Mouse (Mus musculus) intestine, embryonic 14.5 days (tissue): ENCODE measurements at regions not wholly inside any gene's neighbourhood (a gene's known extent, or its start where the extent isn't known, plus 50 kb on each side); places are given as distances from the start of the nearest gene placed in this dataset.

ENCODE experiments used
- ATAC-seq: fragments of 200-750 bp; cut with Nextera tagmentation; replicated peaks from 2 replicates; pipeline ENCODE4 v1.8.0; 2017; ENCODE audit warnings: low read depth, moderate number of reproducible peaks, moderate TSS enrichment, moderate library complexity; ENCODE audit not compliant: low FRiP score, low TSS enrichment
- DNase-seq: peaks from one replicate; pipeline ENCODE4 v3.0.0-alpha.2; 2018; ENCODE audit warnings: low spot score
- H3K27ac ChIP-seq: fragments of 300-500 bp; sonication (generic); 2 replicates; pipeline ENCODE4 v1.5.1; 2014; ENCODE audit warnings: low read depth, mild to moderate bottlenecking, control low read depth
- H3K27me3 ChIP-seq: fragments of 300-500 bp; sonication (generic); replicated peaks from 2 replicates; pipeline ENCODE4 v1.6.1; 2014; ENCODE audit warnings: low read length, control low read depth; ENCODE audit not compliant: control insufficient read depth, insufficient read depth
- H3K36me3 ChIP-seq: fragments of 300-500 bp; sonication (generic); 2 replicates; pipeline ENCODE4 v1.6.1; 2014; ENCODE audit warnings: low read length, control low read depth; ENCODE audit not compliant: control insufficient read depth, insufficient read depth
- H3K4me1 ChIP-seq: fragments of 300-500 bp; sonication (generic); replicated peaks from 2 replicates; pipeline ENCODE4 v1.6.1; 2014; ENCODE audit warnings: low read length, control low read depth, mixed read lengths; ENCODE audit not compliant: control insufficient read depth, insufficient read depth
- H3K4me2 ChIP-seq: fragments of 300-500 bp; sonication (generic); 2 replicates; pipeline ENCODE4 v1.6.1; 2014; ENCODE audit warnings: low read length
- H3K4me3 ChIP-seq: fragments of 300-500 bp; sonication (generic); 2 replicates; pipeline ENCODE4 v1.5.1; 2014; ENCODE audit warnings: low read depth, low read length, control low read depth, mixed read lengths
- H3K9ac ChIP-seq: fragments of 300-500 bp; sonication (generic); 2 replicates; pipeline ENCODE4 v1.6.1; 2014; ENCODE audit warnings: mild to moderate bottlenecking, low read length
- H3K9me3 ChIP-seq: fragments of 300-500 bp; sonication (generic); 2 replicates; pipeline ENCODE4 v1.6.1; 2016; ENCODE audit warnings: low read length, control low read depth; ENCODE audit not compliant: control insufficient read depth
- WGBS: fragments of 180-500 bp; shearing (Covaris S2); extraction: QIAGEN DNeasy Blood & Tissue Kit; methylation state at CpG from one replicate; pipeline ENCODE4 v1.1.7; 2014; 5-methylcytosine and 5-hydroxymethylcytosine counted together

DNA sequence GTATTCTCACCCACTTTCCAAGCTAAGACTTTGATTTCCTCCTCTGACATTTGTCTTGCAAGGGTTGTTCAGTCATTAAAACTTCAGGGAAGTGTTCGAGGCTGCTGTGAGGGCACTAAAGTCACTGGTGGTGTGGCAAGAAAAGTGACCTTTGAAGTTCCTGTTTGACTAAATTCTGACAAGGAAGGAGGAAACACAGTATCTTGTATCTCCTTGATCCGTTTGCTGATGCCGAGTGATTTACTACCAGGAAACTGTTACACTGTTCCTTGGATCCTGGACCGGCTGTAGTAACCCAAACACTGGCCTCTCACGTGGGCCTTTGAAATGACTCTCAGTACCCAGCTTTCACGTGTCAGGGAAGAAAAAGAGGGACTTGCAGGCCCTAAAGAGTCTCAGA is 53.5 kb upstream of the Ralgapa2 start:
- no peak; the same call in 1 of the 2 replicates for ATAC-seq
- no peaks in the 10 kb centered on the region for H3K9me3 ChIP-seq
- no peak overlapping the region for H3K9ac ChIP-seq
- H3K4me2 ChIP-seq = no peak overlapping the region
- peak; percentile 55 for DNase-seq
- peaks cover 6% of the 10 kb centered on the region; the same call in 1 of the 2 replicates for H3K4me1 ChIP-seq
- H3K27ac ChIP-seq = no peak overlapping the region
- WGBS = 27% methylated on average over 6 of the region's 6 CpGs
- no peak overlapping the region for H3K4me3 ChIP-seq
- H3K27me3 ChIP-seq = no peaks in the 10 kb centered on the region
- H3K36me3 ChIP-seq = no peaks in the 10 kb centered on the region

- Histone ChIP-seq H3K4me3 (no peak overlapping the region), H3K27ac (no peak overlapping the region; the same call in 1 of the 2 replicates), H3K36me3 (no peaks in the 10 kb centered on the region), H3K4me2 (no peak overlapping the region), H3K4me1 (no peaks in the 10 kb centered on the region), H3K27me3 (no peaks in the 10 kb centered on the region), H3K9me3 (no peaks in the 10 kb centered on the region), H3K9ac (no peak overlapping the region)
- DNase-seq = no peak
- 47% methylated on average over 11 of the region's 11 CpGs for WGBS
- no peak; the same call in 1 of the 2 replicates for ATAC-seq
Observed at GRCm38 (mm10) chr2:146568171-146568842, 56.2 kb upstream of the Ralgapa2 start.

- no peak overlapping the region for H3K4me2 ChIP-seq
- H3K27me3 ChIP-seq = no peaks in the 10 kb centered on the region
- no peak overlapping the region for H3K4me3 ChIP-seq
- no peaks in the 10 kb centered on the region for H3K36me3 ChIP-seq
- 92% methylated on average over 11 of the region's 11 CpGs for WGBS
- DNase-seq (no peak), ATAC-seq (no peak)
- H3K9ac ChIP-seq = no peak overlapping the region
- no peak overlapping the region for H3K27ac ChIP-seq
- 0 out of 2 replicates have a peak, but pooled peaks cover 2% of the 10 kb centered on the region for H3K4me1 ChIP-seq
- H3K9me3 ChIP-seq = 0 out of 2 replicates have a peak, but pooled peaks cover 2% of the 10 kb centered on the region
Observed at GRCm38 (mm10) chr2:146571036-146571435, 58.9 kb upstream of the Ralgapa2 start.

GRCm38 (mm10) chr2:146571857-146572256 is 59.7 kb upstream of the Ralgapa2 start:
- 89% methylated on average over 9 of the region's 9 CpGs for WGBS
- Histone ChIP-seq H3K9me3 (0 out of 2 replicates have a peak, but pooled peaks cover 2% of the 10 kb centered on the region), H3K36me3 (no peaks in the 10 kb centered on the region), H3K27ac (no peak overlapping the region), H3K4me2 (no peak overlapping the region), H3K9ac (no peak overlapping the region), H3K4me3 (no peak overlapping the region), H3K27me3 (no peaks in the 10 kb centered on the region), H3K4me1 (peaks cover 4% of the 10 kb centered on the region; the same call in 1 of the 2 replicates)
- ATAC-seq (no peak), DNase-seq (no peak)

GRCm38 (mm10) chr2:146575610-146576297 is 63.6 kb upstream of the Ralgapa2 start:
- DNase-seq (no peak), ATAC-seq (no peak)
- 58% methylated on average over 3 of the region's 3 CpGs for WGBS
- no peak overlapping the region for H3K4me3 ChIP-seq
- H3K9ac ChIP-seq = no peak overlapping the region
- H3K9me3 ChIP-seq = 0 out of 2 replicates have a peak, but pooled peaks cover 2% of the 10 kb centered on the region
- peaks cover 4% of the 10 kb centered on the region; the same call in 1 of the 2 replicates for H3K4me1 ChIP-seq
- no peak overlapping the region for H3K4me2 ChIP-seq
- H3K27me3 ChIP-seq = no peaks in the 10 kb centered on the region
- peak overlapping the region; percentile 23; the same call in 1 of the 2 replicates for H3K27ac ChIP-seq
- H3K36me3 ChIP-seq = no peaks in the 10 kb centered on the region

- DNase-seq (no peak), ATAC-seq (no peak; the same call in 1 of the 2 replicates)
- Histone ChIP-seq H3K27me3 (no peaks in the 10 kb centered on the region), H3K4me1 (peaks cover 4% of the 10 kb centered on the region; the same call in 1 of the 2 replicates), H3K9ac (no peak overlapping the region), H3K27ac (peak overlapping the region; percentile 23; the same call in 1 of the 2 replicates), H3K9me3 (0 out of 2 replicates have a peak, but pooled peaks cover 2% of the 10 kb centered on the region), H3K36me3 (no peaks in the 10 kb centered on the region), H3K4me3 (no peak overlapping the region), H3K4me2 (no peak overlapping the region)
- 31% methylated on average over 4 of the region's 4 CpGs for WGBS
Observed at GRCm38 (mm10) chr2:146576298-146576905, 64.3 kb upstream of the Ralgapa2 start.

GRCm38 (mm10) chr2:146577096-146577495 is 65.0 kb upstream of the Ralgapa2 start:
- Histone ChIP-seq H3K4me3 (no peak overlapping the region), H3K4me2 (no peak overlapping the region), H3K36me3 (no peaks in the 10 kb centered on the region), H3K27me3 (no peaks in the 10 kb centered on the region), H3K4me1 (peaks cover 4% of the 10 kb centered on the region; the same call in 1 of the 2 replicates), H3K9me3 (0 out of 2 replicates have a peak, but pooled peaks cover 2% of the 10 kb centered on the region), H3K9ac (no peak overlapping the region), H3K27ac (no peak overlapping the region)
- no peak for ATAC-seq
- WGBS = 57% methylated on average over 3 of the region's 3 CpGs
- DNase-seq = no peak

DNA sequence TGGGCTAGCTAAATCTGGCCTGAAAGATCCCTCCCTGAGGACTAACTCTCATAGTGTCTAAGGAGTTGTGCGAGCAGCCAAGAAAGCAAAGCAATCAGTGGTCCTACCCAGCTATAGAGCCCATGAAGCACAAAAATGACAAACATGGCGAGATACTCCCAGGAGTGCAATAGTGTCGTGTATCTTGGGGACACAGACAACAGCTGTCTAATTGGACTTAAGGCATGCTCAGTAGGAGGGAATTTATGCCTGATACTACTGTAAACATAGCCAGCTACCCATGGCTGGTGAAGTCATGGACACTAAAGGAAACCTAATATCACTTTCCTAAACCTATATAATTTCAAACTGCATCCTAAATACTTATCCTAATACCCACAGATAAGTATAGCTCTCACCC is 69.1 kb upstream of the Ralgapa2 start:
- ATAC-seq (no peak), DNase-seq (no peak)
- no peak overlapping the region for H3K27ac ChIP-seq
- no peak overlapping the region for H3K9ac ChIP-seq
- H3K36me3 ChIP-seq = no peaks in the 10 kb centered on the region
- H3K27me3 ChIP-seq = no peaks in the 10 kb centered on the region
- WGBS = 84% methylated on average over 3 of the region's 3 CpGs
- peaks cover under 1% of the 10 kb centered on the region; the same call in 1 of the 2 replicates for H3K4me1 ChIP-seq
- H3K9me3 ChIP-seq = no peaks in the 10 kb centered on the region
- H3K4me3 ChIP-seq = no peak overlapping the region
- H3K4me2 ChIP-seq = no peak overlapping the region
